Mouse (Mus musculus) lung, embryonic 16.5 days (tissue): ENCODE data around the gene H2bfm. TPM values are rescaled to one million over a fixed set of nuclear protein-coding genes. Genes with fewer than 3 reads are reported as not detected.

ENCODE experiments used
- ATAC-seq: fragments of 200-750 bp; cut with Nextera tagmentation; 2 replicates; pipeline ENCODE4 v1.8.0; 2017; ENCODE audit warnings: low read depth, mild to moderate bottlenecking, moderate library complexity
- H3K27ac ChIP-seq: fragments of 300-500 bp; sonication (generic); 2 replicates; pipeline ENCODE4 v1.5.1; 2014; ENCODE audit warnings: mild to moderate bottlenecking, control low read depth, low read length
- H3K27me3 ChIP-seq: fragments of 300-500 bp; sonication (generic); 2 replicates; pipeline ENCODE4 v1.6.1; 2014; ENCODE audit warnings: low read depth, low read length, mixed read lengths; ENCODE audit not compliant: control insufficient read depth, insufficient read depth
- H3K36me3 ChIP-seq: fragments of 300-500 bp; sonication (generic); 2 replicates; pipeline ENCODE4 v1.6.1; 2014; ENCODE audit warnings: low read length; ENCODE audit not compliant: control insufficient read depth, insufficient read depth
- H3K4me1 ChIP-seq: fragments of 300-500 bp; sonication (generic); replicated peaks from 2 replicates; pipeline ENCODE4 v1.6.1; 2014; ENCODE audit warnings: low read length, mixed read lengths; ENCODE audit not compliant: control insufficient read depth, insufficient read depth
- H3K4me2 ChIP-seq: fragments of 300-500 bp; sonication (generic); 2 replicates; pipeline ENCODE4 v1.6.1; 2014; ENCODE audit warnings: low read depth, low read length, control low read depth
- H3K4me3 ChIP-seq: fragments of 300-500 bp; sonication (generic); 2 replicates; pipeline ENCODE4 v1.5.1; 2014; ENCODE audit warnings: mild to moderate bottlenecking, low read length, control low read depth
- H3K9ac ChIP-seq: fragments of 300-500 bp; sonication (generic); 2 replicates; pipeline ENCODE4 v1.6.1; 2014; ENCODE audit warnings: low read length, control low read depth
- H3K9me3 ChIP-seq: fragments of 300-500 bp; sonication (generic); 2 replicates; pipeline ENCODE4 v1.6.1; 2016; ENCODE audit warnings: low read length; ENCODE audit not compliant: control insufficient read depth
- WGBS: fragments of 180-500 bp; shearing (Covaris S2); extraction: QIAGEN DNeasy Blood & Tissue Kit; methylation state at CpG from one replicate; pipeline ENCODE4 v1.1.7; 2014; 5-methylcytosine and 5-hydroxymethylcytosine counted together
- polyA plus RNA-seq: library from polyadenylated mRNA; unstranded; fragments of >200 nt; fragmentation: Nextera tagmentation; extraction: Ambion mirVana; gene quantifications from 2 replicates; pipeline ENCODE4 v1.2.1, GENCODE M21; 2015

H2bfm gene
- polyA plus RNA-seq, 1 experiment from 2014 or later = not detected

GRCm38 (mm10) chrX:136976424-136977084 lies 49.4 kb downstream of the H2bfm start, which contains the start of the genes Tmsb15l and Tmsb15b1:
Gene Tmsb15l, minus strand, starts transcription at chrX:136976869.
Gene Tmsb15b1, minus strand, starts transcription at chrX:136976874.
- H3K36me3 ChIP-seq = no peaks in the 10 kb centered on the region
- no peak within 1 kb of the TSS for H3K27ac ChIP-seq
- no peaks in the 10 kb centered on the region for H3K9me3 ChIP-seq
- peak within 1 kb of the TSS; percentile 47 for H3K4me3 ChIP-seq
- no peaks in the 10 kb centered on the region for H3K27me3 ChIP-seq
- H3K9ac ChIP-seq = peak within 1 kb of the TSS; percentile 60
- peak; percentile 100 for ATAC-seq
- H3K4me1 ChIP-seq = no peaks in the 10 kb centered on the region
- 29% methylated on average over 15 of the region's 15 CpGs for WGBS
- H3K4me2 ChIP-seq = peak within 1 kb of the TSS; percentile 62

Other genes with a start within 250 kb of the H2bfm start
- gene Tceal1, start 219.3 kb upstream of the H2bfm start, polyA plus RNA-seq = 12.5 and 13.6 TPM in 2 replicates
- gene Morf4l2, start 183.6 kb upstream of the H2bfm start, polyA plus RNA-seq = 511 and 543 TPM in 2 replicates
- 0.10 and 0.15 TPM in 2 replicates for gene Glra4, start 147.2 kb upstream of the H2bfm start, polyA plus RNA-seq
- gene Plp1, start 104.7 kb upstream of the H2bfm start, polyA plus RNA-seq = 3.3 and 3.4 TPM in 2 replicates
- gene Rab9b, start 58.6 kb upstream of the H2bfm start, polyA plus RNA-seq = 0.10 and 0.11 TPM in 2 replicates
- 30.3 and 46.3 TPM in 2 replicates for gene Tmsb15b2, start 48.2 kb downstream of the H2bfm start, polyA plus RNA-seq
- gene Tmsb15l, start 49.5 kb downstream of the H2bfm start, polyA plus RNA-seq = 2.9 and 4.8 TPM in 2 replicates
- gene Tmsb15b1, start 49.5 kb downstream of the H2bfm start, polyA plus RNA-seq = 18.6 and 19.8 TPM in 2 replicates
- 7.0 and 8.3 TPM in 2 replicates for gene Zcchc18, start 65.8 kb downstream of the H2bfm start, polyA plus RNA-seq
- gene Slc25a53, start 111.0 kb downstream of the H2bfm start, polyA plus RNA-seq = 12.0 and 13.4 TPM in 2 replicates
- 10.7 and 11.0 TPM in 2 replicates for gene Fam199x, start 122.3 kb downstream of the H2bfm start, polyA plus RNA-seq
- not detected in 2 replicates for gene Esx1, start 194.8 kb downstream of the H2bfm start, polyA plus RNA-seq